Mouse (Mus musculus): ENCODE results near the gene Hrh1.
"Not testable (repeated sequence)": the region's sequence is repeated elsewhere in the genome, so short reads cannot be mapped to it uniquely, and the experiment has no call there.

Hrh1 gene

GRCm38 (mm10) chr6:114474059-114474458 is 76.3 kb downstream of the Hrh1 start:
- DNase-seq: no peak

GRCm38 (mm10) chr6:114474911-114475310 is 77.2 kb downstream of the Hrh1 start:
- DNase-seq: no peak

- DNase-seq: no peak
Measured at GRCm38 (mm10) chr6:114478771-114479170, 81.0 kb downstream of the Hrh1 start.

- DNase-seq: no peak
Measured at GRCm38 (mm10) chr6:114479644-114480410, 82.1 kb downstream of the Hrh1 start.

- DNase-seq: no peak
Measured at GRCm38 (mm10) chr6:114489371-114489770, 91.6 kb downstream of the Hrh1 start.

GRCm38 (mm10) chr6:114492588-114492987 is 94.9 kb downstream of the Hrh1 start:
- DNase-seq: not testable (repeated sequence)

- DNase-seq: not testable (repeated sequence)
Measured at GRCm38 (mm10) chr6:114494987-114495386, 97.3 kb downstream of the Hrh1 start.

GRCm38 (mm10) chr6:114514038-114514437 is 116.3 kb downstream of the Hrh1 start:
- DNase-seq: not testable (repeated sequence)

GRCm38 (mm10) chr6:114528709-114529108 is 131.0 kb downstream of the Hrh1 start:
- not testable (repeated sequence) for DNase-seq

Measured in thymus, postnatal 14 days (tissue).